Mouse (Mus musculus) adrenal gland, postnatal 36 days (tissue): Measurements from ENCODE around the gene Etv5. TPM values are rescaled to one million over a fixed set of nuclear protein-coding genes. Genes with fewer than 3 reads are reported as not detected.

Source experiments
- DNase-seq, 2 experiments: peaks; one replicate each; pipeline ENCODE4 v3.0.0; 2021; ENCODE audit warnings: mixed read lengths in 1 of 2
- total RNA-seq, 2 experiments: library from RNA; stranded (reverse); gene quantifications; 2 replicates each; pipeline ENCODE4 v1.2.3; 2021

Etv5 gene
- total RNA-seq, 2 experiments from 2014 or later, result 29.7 to 33.3 TPM

- no peak for DNase-seq
These were observed 10.1 kb downstream of the Etv5 start for GRCm38 (mm10) chr16:22429377-22429776.

- DNase-seq, result peak; percentile 62 to 78
These were observed 10.6 kb downstream of the Etv5 start for GRCm38 (mm10) chr16:22428853-22429341.

- DNase-seq, result no peak
These were observed 12.7 kb downstream of the Etv5 start for GRCm38 (mm10) chr16:22426866-22427265.

- no peak for DNase-seq
These were observed 17.3 kb downstream of the Etv5 start for GRCm38 (mm10) chr16:22422256-22422655.

GRCm38 (mm10) chr16:22417931-22418330 is 21.6 kb downstream of the Etv5 start:
- no peak for DNase-seq

GRCm38 (mm10) chr16:22417044-22417443 is 22.5 kb downstream of the Etv5 start:
- DNase-seq, result no peak

- no peak for DNase-seq
These were observed 23.2 kb downstream of the Etv5 start for GRCm38 (mm10) chr16:22416140-22416848.

- no peak for DNase-seq
These were observed 25.2 kb downstream of the Etv5 start for GRCm38 (mm10) chr16:22414205-22414754.

GRCm38 (mm10) chr16:22412459-22413229 is 26.9 kb downstream of the Etv5 start:
- no peak for DNase-seq

- no peak for DNase-seq
These were observed 27.8 kb downstream of the Etv5 start for GRCm38 (mm10) chr16:22411764-22412163.

GRCm38 (mm10) chr16:22410000-22410399 is 29.5 kb downstream of the Etv5 start:
- no peak for DNase-seq

- no peak for DNase-seq
These were observed 30.7 kb downstream of the Etv5 start for GRCm38 (mm10) chr16:22408642-22409360.

- DNase-seq, result no peak
These were observed 32.8 kb downstream of the Etv5 start for GRCm38 (mm10) chr16:22406747-22407146.

- no peak for DNase-seq
These were observed 33.5 kb downstream of the Etv5 start for GRCm38 (mm10) chr16:22406050-22406449.

- DNase-seq, result no peak
These were observed 34.0 kb downstream of the Etv5 start for GRCm38 (mm10) chr16:22405492-22405891.

- no peak for DNase-seq
These were observed 35.8 kb downstream of the Etv5 start for GRCm38 (mm10) chr16:22403715-22404114.

GRCm38 (mm10) chr16:22402600-22402999 is 36.9 kb downstream of the Etv5 start:
- no peak for DNase-seq

GRCm38 (mm10) chr16:22400226-22400625 is 39.3 kb downstream of the Etv5 start:
- no peak for DNase-seq

GRCm38 (mm10) chr16:22398784-22399453 is 40.6 kb downstream of the Etv5 start:
- DNase-seq, result no peak

- no peak for DNase-seq
These were observed 41.2 kb downstream of the Etv5 start for GRCm38 (mm10) chr16:22398354-22398753.

- no peak for DNase-seq
These were observed 43.1 kb downstream of the Etv5 start for GRCm38 (mm10) chr16:22396420-22396819.
